Mouse (Mus musculus) liver (tissue): ENCODE data around the gene Kiss1.

Source experiments
- DNase-seq: peaks from one replicate; pipeline ENCODE4 v3.0.0-alpha.2; 2020; ENCODE audit warnings: mixed read lengths

Kiss1 gene

DNA sequence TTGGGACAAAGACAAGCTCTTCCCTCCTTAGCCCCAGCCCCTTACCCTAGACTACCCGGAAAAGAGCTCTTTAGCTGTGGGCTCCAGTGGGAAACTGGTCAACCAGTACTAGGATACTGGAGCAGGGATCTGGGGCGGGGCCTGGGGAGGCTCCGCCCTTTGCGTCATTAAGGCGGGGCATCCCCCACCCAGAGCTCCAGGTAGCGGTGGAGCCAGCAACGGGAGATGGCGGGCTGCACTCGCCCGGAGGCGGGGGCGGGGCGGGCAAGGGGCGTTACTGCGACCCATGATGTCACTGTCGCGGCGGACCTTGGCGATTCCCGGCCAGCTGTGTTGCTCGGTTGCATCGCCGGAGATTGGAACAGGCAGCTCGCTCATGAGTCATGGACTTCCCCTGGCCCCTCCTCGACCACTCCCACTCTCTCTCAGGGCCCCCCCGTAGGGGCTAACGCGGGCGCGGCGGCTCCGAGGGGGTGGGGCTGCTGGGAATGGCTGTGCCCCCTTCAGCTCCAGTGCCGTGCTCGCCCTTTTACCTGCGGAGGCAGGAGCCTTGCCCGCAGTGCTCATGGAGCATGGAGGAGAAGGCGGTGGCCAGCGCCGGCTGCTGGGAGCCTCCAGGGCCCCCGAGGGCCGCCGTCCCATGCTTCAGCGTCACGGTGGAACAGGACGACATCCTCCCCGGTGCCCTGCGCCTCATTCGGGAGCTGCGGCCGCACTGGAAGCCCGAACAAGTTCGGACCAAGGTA lies 41.8 kb downstream of the Kiss1 start, which contains the start of gene Etnk2:
Etnk2 (plus strand) TSS at position 297 of the 746 bp plus-strand sequence.
- DNase-seq = peak; percentile 81

DNA sequence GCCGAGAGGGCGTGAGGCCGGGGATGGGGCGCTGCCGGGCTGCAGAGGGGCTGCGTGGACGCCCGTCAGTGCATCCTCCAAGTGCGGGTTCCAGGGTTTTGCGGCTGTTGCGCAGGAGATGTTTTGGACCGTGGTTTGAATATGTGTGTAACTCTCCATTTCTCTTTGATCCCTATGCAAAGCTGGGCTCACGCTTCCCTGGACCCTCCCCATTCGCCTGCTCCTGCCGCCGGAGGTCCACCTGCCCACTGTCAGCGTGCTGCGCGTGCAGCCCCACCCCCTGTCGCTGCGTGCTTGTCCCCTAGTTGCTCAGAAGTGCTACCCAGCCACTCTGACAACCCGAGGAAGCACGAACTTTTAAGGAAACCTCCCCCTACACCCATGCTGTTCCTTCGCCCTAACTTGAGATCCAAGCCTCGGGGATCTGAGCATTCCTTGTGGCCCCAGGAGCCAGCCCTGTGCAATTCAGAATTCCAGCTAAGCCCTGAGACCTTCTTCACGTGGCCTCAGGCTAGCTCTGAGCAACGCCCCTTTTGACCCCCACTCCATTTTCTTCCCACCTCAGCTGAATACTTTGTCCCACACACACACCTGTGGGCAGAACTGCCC lies 42.5 kb downstream of the Kiss1 start:
- DNase-seq = no peak

DNA sequence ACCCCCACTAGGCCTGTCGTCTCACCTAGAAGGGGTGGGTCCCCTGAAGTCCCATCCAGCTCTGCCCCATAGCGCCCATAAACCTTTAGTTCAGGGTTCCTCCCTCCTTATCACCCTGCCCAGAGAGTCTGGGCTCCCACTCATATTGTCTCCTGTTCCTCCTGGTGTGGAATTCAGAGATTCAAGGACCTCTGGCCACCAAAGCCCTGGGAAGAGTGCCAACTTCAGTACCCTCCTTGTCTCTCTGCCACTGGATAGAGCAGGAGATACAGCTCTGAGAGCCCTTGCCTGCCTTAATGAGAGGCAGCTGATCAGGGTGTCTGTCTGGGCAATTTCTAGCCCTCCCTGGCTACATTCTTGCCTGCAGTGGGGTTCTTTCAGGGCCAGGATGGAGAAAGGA lies 43.2 kb downstream of the Kiss1 start:
- no peak for DNase-seq

DNA sequence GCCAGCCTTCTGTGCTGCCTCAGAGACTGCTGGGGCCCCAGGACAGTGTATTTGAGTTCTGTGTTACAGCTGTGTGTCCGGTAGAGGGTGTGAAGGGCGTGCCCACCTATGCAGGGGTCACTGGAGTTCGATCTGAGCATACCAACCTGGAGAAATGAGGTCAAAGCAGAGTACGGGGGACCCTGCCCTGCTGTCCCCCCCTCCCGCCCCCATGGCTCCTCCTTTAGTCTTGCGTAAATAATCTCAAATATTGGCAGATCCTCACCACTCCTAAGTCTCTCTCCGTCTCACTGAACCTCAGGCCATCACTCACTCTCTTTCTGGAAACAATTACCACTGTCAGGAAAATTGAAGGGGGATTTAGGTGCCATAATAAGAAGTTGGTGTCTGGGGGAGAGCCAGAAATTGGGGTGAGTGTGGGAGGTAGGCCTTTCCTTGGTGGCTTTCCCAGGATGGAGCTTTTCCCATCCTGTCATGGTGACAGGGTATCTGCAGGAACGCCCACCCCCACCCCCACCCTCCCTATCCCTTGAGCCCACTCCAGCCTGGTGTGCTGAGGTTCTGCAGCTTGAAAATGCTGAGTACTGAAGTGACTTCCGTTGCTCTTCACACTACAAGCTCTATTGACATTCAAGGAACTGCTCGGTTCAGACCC lies 45.4 kb downstream of the Kiss1 start:
- no peak for DNase-seq

DNA sequence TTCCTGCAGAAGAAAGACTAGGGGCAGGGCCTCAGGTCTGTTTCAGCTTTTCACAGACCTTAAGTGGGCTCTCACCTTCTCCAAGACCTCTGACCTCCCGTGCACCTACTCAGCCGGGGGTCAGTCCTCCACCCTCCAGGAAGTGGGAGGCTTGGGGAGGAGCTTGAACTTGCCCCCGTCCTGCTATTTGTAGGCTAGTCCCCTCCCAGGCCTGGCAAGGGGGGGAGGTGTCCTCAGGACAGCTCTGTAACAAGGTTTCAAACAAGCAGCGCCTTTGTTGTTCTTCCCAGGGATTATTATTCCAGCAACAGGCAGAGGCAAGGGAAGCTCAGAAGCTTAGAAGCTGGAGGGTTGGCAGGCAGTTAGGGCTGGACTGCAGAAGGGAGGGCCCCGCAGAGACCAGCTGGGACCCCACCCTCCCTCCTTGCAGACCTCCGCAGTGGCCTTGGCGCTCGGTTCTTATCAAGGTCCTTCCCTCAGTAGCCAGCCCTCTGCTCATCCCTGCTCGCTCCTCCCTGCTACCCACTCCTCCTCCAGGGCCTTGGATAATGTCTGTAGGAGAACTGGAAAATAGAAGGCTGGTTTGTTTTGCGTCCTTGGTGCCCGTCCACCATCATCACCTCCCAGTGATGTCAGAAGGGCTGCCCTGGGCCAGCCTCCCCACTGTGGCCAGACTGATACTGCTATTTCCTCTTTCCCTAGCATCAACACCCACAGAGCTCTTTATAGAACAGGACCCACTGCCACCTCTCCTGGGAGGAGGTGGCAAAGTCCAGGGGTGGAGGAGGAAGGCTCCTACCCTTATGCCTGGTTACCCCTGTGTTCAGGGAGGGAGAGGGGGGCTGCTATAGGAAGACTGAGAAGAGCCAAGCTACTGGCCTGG lies 46.2 kb downstream of the Kiss1 start:
- no peak for DNase-seq

DNA sequence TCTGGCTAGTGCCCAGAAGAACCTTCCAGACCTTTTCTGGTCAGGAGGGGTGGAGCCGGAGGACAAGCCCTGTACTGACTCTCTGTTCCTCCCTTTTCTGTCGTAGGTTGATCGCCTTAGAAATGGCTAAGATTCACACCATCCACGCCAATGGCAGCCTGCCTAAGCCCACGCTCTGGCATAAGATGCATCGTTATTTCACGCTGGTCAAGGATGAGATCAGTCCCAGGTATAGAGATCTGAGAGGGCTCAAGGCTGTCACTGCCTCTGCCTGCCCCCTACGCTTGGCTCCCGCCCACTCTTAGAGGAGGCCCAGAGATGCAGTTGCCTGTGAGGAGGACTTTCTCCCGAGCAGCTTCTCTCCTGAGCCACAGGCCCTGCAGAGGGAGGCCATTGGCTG lies 47.0 kb downstream of the Kiss1 start:
- DNase-seq = no peak

DNA sequence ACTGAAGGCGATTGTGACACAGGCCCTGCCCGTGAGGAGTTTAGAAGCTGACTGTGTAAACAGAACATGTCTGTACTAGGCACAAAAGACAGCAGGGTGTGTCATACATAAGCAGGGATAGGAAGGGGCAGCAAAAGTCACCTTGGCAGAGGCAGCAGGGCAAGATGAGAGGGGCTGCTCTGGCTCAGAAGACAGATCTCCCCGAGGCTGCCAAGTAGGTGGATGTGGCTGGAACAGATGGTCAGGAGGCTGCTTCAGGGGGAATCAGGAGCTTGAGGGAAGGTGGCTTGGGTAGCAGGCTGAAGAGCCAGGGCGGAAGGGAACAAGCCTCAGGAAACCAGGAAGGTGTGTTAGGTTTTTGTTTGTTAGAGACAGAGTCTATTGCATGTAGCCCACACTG lies 48.7 kb downstream of the Kiss1 start:
- no peak for DNase-seq

DNA sequence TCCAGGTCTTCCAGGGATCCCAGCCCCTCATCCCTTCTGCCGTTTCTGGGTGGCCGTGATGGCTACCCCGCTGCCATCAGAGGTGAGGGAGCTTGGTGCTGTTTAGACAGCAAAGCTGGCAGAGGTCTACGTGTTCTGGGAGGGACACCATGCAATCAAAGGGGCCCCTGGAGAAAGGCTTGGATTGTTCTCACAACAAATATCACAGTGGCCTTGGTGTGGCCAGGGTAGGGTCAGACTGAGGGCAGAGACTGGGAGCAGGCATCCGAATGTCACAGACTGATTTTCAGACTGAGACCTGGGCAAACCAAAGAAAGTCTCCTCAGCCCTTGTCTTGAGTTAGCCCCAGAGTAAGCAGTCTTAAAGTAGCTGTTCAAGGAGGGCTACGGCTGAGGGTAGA lies 49.8 kb downstream of the Kiss1 start:
- no peak for DNase-seq

DNA sequence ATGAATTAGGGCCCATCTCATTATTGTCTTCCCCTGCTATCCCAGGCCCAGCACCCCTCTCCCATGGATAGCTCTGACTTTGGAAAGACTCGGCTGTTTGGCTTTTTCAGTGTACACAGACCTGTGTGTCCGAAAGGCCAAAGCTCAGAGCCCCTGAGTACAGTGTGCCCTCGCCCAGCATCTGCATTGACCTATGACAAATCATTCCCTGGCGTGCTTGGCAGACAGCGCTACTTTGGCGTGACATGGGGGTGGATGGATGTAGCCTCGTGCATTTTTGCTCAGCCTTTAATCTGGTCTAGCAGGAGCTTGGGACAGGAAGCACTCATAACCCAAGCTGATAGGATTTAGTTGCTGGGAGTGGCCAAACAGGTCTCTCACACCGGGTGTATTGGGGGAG lies 50.4 kb downstream of the Kiss1 start:
- DNase-seq = peak; percentile 42

DNA sequence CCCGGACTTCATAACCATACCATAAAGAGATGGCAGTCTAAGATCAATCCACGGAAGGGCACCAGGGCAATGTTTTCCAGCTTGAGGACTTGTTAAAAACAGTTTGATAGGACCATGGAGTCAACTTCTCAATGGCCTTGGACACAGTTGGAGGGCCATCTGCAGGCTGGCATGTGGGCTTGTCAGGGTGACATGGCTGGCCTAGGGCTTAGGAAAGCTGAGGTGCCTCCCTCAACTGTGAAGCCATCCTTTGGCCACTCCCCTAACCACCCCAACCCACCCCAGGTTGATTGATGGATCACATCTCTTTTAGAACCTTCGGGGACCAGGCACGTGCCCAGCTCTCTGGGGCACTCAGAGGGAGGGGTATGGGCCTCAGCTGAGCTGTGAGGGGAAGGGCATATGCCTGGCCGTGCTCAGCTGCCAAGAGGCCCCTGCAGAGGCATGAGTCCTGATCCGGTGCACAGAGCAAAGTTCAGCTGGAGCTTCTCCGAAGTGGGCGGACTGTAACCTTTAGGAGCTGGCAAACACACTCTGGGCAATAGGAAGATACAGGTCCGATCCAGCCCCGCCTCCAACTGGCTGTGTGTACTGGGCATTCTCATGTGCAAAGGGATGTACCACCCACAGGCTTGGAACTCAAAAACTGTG lies 54.1 kb downstream of the Kiss1 start:
- DNase-seq = no peak

DNA sequence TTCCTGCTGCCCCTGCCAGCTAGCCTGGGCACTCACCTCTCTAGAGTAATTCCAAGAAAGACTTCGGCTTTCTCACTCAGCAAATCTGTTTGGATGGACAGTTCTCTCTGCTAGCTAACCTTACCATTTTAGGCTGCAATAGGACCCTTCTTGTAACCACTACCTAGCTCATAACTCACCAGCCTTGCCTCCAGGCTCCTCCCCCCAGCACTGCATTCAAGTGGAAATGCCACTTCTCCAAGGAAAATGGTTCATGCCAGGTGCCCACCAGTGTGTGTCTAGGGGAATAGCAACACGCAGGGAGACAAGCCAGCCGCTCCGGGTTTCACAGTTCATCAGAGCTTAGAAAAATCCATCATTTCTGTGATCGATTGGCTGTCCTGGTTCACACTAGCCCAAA lies 55.9 kb downstream of the Kiss1 start:
- DNase-seq = no peak
